Mouse (Mus musculus) embryonic facial prominence, embryonic 13.5 days (tissue): ENCODE data around the gene Mul1. TPM values are rescaled to one million over a fixed set of nuclear protein-coding genes. Genes with fewer than 3 reads are reported as not detected.
A peak's percentile ranks its signal among the peaks of the same experiment; 100 is the strongest.
"Not testable (repeated sequence)": the region's sequence is repeated elsewhere in the genome, so short reads cannot be mapped to it uniquely, and the experiment has no call there.

Experiments
- ATAC-seq: fragments of 200-750 bp; cut with Nextera tagmentation; 2 replicates; pipeline ENCODE4 v1.8.0; 2017; ENCODE audit warnings: low read depth; ENCODE audit not compliant: insufficient number of reproducible peaks, insufficient read depth, low FRiP score, low TSS enrichment
- H3K27ac ChIP-seq: fragments of 300-500 bp; sonication (generic); 2 replicates; pipeline ENCODE4 v1.5.1; 2015; ENCODE audit warnings: moderate library complexity, mild to moderate bottlenecking, inconsistent platforms
- H3K27me3 ChIP-seq: fragments of 300-500 bp; sonication (generic); 2 replicates; pipeline ENCODE4 v1.6.1; 2015; ENCODE audit warnings: mild to moderate bottlenecking, inconsistent platforms
- H3K36me3 ChIP-seq: fragments of 300-500 bp; sonication (generic); 2 replicates; pipeline ENCODE4 v1.6.1; 2015; ENCODE audit warnings: mild to moderate bottlenecking, inconsistent platforms
- H3K4me1 ChIP-seq: fragments of 300-500 bp; sonication (generic); 2 replicates; pipeline ENCODE4 v1.6.1; 2015; ENCODE audit warnings: inconsistent platforms
- H3K4me2 ChIP-seq: fragments of 300-500 bp; sonication (generic); 2 replicates; pipeline ENCODE4 v1.6.1; 2015; ENCODE audit warnings: moderate library complexity, mild to moderate bottlenecking, inconsistent platforms
- H3K4me3 ChIP-seq: fragments of 300-500 bp; sonication (generic); 2 replicates; pipeline ENCODE4 v1.5.1; 2015; ENCODE audit warnings: mild to moderate bottlenecking, inconsistent platforms
- H3K9ac ChIP-seq: fragments of 300-500 bp; sonication (generic); 2 replicates; pipeline ENCODE4 v1.6.1; 2015; ENCODE audit warnings: mild to moderate bottlenecking, inconsistent platforms
- H3K9me3 ChIP-seq: fragments of 300-500 bp; sonication (generic); 2 replicates; pipeline ENCODE4 v1.6.1; 2016; ENCODE audit warnings: inconsistent platforms
- WGBS: fragments of 180-500 bp; shearing (Covaris S2); methylation state at CpG from one replicate; pipeline ENCODE4 v1.1.7; 2015; ENCODE audit warnings: mixed read lengths; 5-methylcytosine and 5-hydroxymethylcytosine counted together
- polyA plus RNA-seq: library from polyadenylated mRNA; unstranded; fragments of >200 nt; fragmentation: Nextera tagmentation; extraction: Ambion mirVana; gene quantifications from 2 replicates; pipeline ENCODE4 v1.2.1, GENCODE M21; 2015

Mul1 gene
- polyA plus RNA-seq, 1 experiment from 2014 or later = 19.1 TPM

DNA sequence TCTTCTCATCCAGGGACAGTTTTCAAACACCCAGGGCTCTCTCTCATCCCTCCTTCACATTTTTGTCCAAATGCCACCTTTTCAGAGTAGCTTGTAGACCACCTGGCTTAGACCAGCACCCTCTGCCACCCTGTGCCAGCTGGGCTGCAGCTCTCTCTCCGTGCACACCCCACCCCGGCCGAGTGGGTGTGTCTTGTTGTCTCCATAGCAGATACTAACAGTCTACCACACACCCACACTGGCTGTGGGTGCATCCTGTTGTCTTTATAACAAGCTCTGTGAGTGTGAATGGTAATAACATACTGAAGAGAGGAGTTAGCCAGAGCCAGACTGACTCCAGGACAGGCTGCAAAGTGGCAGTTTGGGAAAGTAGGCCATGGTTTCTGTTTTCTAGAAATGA lies 18.5 kb upstream of the Mul1 start:
- Histone ChIP-seq H3K27me3 (peaks cover 54% of the 10 kb centered on the region), H3K4me1 (peaks cover 9% of the 10 kb centered on the region; the same call in 1 of the 2 replicates), H3K36me3 (no peaks in the 10 kb centered on the region), H3K9me3 (no peaks in the 10 kb centered on the region; the same call in 1 of the 2 replicates), H3K4me2 (no peak overlapping the region), H3K4me3 (no peak overlapping the region), H3K9ac (no peak overlapping the region), H3K27ac (no peak overlapping the region)
- ATAC-seq = no peak
- 75% methylated on average over 3 of the region's 3 CpGs for WGBS

- H3K4me1 ChIP-seq = peaks cover 9% of the 10 kb centered on the region; the same call in 1 of the 2 replicates
- no peak overlapping the region for H3K4me3 ChIP-seq
- no peaks in the 10 kb centered on the region; the same call in 1 of the 2 replicates for H3K9me3 ChIP-seq
- no peak overlapping the region for H3K9ac ChIP-seq
- peaks cover 54% of the 10 kb centered on the region for H3K27me3 ChIP-seq
- no peak overlapping the region for H3K27ac ChIP-seq
- H3K4me2 ChIP-seq = no peak overlapping the region
- 57% methylated on average over 5 of the region's 5 CpGs for WGBS
- ATAC-seq = no peak
- no peaks in the 10 kb centered on the region for H3K36me3 ChIP-seq
Measured at GRCm38 (mm10) chr4:138416414-138416813, 18.1 kb upstream of the Mul1 start.

- Histone ChIP-seq H3K9ac (no peak overlapping the region), H3K9me3 (no peaks in the 10 kb centered on the region; the same call in 1 of the 2 replicates), H3K4me2 (no peak overlapping the region), H3K36me3 (no peaks in the 10 kb centered on the region), H3K27ac (no peak overlapping the region), H3K4me1 (peaks cover 9% of the 10 kb centered on the region; the same call in 1 of the 2 replicates), H3K27me3 (peaks cover 45% of the 10 kb centered on the region), H3K4me3 (no peak overlapping the region)
- WGBS = 76% methylated on average over 4 of the region's 4 CpGs
- ATAC-seq = no peak
Measured at GRCm38 (mm10) chr4:138417882-138418281, 16.6 kb upstream of the Mul1 start.

DNA sequence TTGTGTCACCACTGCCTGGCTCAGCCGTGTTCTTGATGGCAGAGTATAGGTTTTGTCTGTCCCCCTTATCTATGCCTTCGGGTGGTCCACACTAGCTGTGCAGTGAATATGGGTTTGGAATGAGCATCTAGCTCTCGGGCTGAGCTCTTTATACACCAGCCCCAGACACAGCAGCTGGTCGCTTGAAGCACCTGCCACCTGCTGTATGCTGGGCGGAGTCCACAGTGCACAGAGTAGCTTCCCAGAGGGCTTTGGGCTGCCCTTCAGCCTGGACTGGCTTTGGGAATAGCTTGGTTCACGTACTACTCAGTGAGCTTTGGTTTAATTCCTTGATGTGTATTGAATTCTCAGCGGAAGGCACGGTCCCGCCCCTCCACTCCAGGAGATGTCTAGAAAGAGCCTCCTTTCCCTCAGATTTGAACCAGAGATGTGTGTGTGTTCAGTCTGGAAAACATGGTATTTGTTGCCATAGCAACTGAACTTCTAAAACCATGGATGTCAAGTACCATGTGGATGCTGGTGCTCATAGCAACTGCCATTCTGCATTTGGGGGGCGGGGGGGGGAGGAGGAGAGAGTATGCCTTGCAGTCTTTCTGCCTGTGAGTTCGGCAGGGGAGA lies 16.0 kb upstream of the Mul1 start:
- 63% methylated on average over 11 of the region's 11 CpGs for WGBS
- no peak for ATAC-seq
- H3K27ac ChIP-seq = no peak overlapping the region
- H3K9ac ChIP-seq = no peak overlapping the region
- no peaks in the 10 kb centered on the region; the same call in 1 of the 2 replicates for H3K9me3 ChIP-seq
- H3K4me3 ChIP-seq = no peak overlapping the region
- peaks cover 43% of the 10 kb centered on the region for H3K27me3 ChIP-seq
- H3K4me2 ChIP-seq = no peak overlapping the region
- peaks cover 9% of the 10 kb centered on the region; the same call in 1 of the 2 replicates for H3K4me1 ChIP-seq
- H3K36me3 ChIP-seq = no peaks in the 10 kb centered on the region

DNA sequence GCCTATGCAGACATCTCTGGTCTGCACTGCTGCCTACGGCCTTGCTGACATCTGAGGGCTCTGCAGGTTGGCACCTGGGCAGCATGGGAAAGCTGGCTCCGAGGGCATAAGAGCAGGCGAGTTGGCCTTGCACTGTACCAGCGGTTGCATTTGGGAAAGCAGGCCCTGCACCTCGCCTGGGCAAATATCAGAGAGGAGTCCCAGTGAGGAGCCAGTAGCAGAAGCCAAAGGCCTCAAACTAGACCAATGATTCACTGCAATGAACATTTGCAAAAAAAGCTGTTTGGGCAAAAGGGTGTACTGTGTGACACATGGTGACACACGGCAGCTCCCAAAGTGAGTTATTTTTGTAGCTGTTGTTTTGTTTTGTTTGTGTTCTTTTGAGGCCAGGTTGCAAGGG lies 9.4 kb upstream of the Mul1 start:
- 79% methylated on average over 6 of the region's 6 CpGs for WGBS
- no peak overlapping the region for H3K4me2 ChIP-seq
- no peak for ATAC-seq
- no peaks in the 10 kb centered on the region for H3K36me3 ChIP-seq
- H3K4me3 ChIP-seq = no peak overlapping the region
- H3K4me1 ChIP-seq = no peaks in the 10 kb centered on the region
- no peaks in the 10 kb centered on the region for H3K9me3 ChIP-seq
- H3K27me3 ChIP-seq = peaks cover 8% of the 10 kb centered on the region
- no peak overlapping the region for H3K27ac ChIP-seq
- no peak overlapping the region for H3K9ac ChIP-seq

DNA sequence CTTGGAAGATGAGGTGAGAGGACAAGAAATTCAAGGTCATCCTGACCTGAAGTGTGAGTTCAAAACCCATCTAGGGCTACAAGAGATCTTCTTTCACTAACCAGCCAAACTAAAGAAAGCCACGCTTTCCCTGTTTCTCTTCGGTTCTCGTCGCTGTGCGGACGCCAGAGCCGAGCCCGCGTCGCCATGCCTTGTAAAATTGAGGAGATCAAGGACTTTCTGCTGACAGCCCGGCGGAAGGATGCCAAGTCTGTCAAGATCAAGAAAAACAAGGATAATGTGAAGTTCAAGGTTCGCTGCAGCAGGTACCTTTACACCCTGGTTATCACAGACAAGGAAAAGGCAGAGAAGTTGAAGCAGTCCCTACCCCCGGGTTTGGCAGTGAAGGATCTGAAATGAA lies 8.9 kb upstream of the Mul1 start:
- not testable (repeated sequence) for H3K4me2 ChIP-seq
- WGBS = 87% methylated on average over 14 of the region's 14 CpGs

DNA sequence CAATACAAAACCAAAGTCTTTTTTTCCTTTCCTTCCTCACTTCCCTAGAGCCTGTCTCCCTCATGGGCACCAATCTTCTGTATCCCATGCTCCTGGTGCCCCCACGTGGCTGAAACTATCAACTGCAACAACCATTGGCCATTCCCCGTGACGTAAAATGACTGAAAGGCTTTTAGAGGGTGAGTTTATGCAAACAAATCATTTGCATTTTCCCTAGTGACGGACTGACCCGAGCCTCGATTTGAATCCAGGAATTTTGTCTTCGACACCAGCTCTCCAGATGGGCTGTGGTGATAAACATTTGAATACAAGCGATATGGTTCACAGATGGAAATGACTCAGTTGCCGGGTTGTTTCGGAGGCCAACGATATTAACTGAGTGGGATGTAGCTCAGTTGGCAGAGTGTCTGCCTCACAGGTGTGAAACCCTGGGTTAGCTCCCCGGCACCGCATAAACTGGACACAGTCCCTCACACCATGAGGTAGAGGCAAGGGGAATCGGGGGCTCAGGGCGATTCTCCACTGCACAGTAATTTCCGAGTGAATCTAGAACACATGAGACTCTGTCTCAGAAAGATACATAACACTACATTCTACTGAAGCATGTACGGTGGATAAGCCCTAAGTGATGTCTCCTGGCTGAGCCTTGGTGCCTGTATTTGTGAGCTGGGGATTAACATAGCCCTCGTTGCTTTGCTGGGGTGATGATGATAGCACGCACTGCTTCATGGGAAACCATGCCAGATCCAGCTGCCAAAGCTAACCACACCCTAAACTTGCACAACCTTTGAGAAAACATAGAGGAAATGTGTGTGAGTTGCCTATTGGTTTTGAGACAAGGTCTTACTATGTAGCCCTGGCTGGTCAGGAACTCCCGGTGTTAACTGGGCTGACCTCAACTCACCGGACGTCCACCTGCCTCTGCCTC lies 7.4 kb upstream of the Mul1 start:
- 40% methylated on average over 22 of the region's 22 CpGs for WGBS
- H3K27me3 ChIP-seq = no peaks in the 10 kb centered on the region
- H3K4me2 ChIP-seq = no peak overlapping the region

More for the DNA sequence above, 8.9 kb upstream of the Mul1 start:
- H3K9me3 ChIP-seq, H3K4me3 ChIP-seq, H3K27ac ChIP-seq, H3K9ac ChIP-seq, H3K36me3 ChIP-seq, H3K4me1 ChIP-seq, ATAC-seq, H3K27me3 ChIP-seq: not testable (repeated sequence)

GRCm38 (mm10) chr4:138429778-138430177 lies 4.7 kb upstream of the Mul1 start:
- 42% methylated on average over 3 of the region's 3 CpGs for WGBS
- ATAC-seq = no peak

More for the DNA sequence above, 7.4 kb upstream of the Mul1 start:
- Histone ChIP-seq H3K9ac (0 out of 2 replicates have a peak overlapping the region, but pooled peaks have one; percentile 28), H3K9me3 (no peaks in the 10 kb centered on the region), H3K27ac (no peak overlapping the region), H3K4me3 (no peak overlapping the region), H3K36me3 (no peaks in the 10 kb centered on the region), H3K4me1 (no peaks in the 10 kb centered on the region)
- no peak for ATAC-seq

DNA sequence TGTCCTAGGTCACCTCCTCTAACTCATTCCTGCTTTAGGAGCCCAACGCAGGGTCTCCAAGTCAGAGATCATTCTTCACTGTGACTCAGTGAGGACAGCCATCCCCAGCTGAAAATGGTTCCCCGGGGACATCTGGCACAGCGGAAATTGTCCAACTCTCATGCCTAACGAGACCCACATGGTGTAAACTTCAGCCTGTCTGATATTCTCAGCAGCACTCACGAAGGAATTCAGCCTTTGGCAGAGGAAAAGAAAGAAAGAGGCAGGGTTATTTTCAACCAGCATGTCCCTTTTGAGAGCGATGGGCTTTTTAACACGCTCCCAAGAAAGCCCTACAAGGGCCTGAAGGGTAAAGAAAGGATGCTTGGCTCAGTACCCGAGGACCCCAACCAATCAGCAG lies 3.1 kb upstream of the Mul1 start:
- Histone ChIP-seq H3K4me3 (no peak overlapping the region), H3K9me3 (no peaks in the 10 kb centered on the region), H3K27me3 (no peaks in the 10 kb centered on the region), H3K4me1 (peaks cover 10% of the 10 kb centered on the region), H3K36me3 (peaks cover 2% of the 10 kb centered on the region; the same call in 1 of the 2 replicates), H3K27ac (no peak overlapping the region), H3K4me2 (no peak overlapping the region), H3K9ac (no peak overlapping the region)
- ATAC-seq = no peak
- WGBS = 31% methylated on average over 8 of the region's 8 CpGs

More at GRCm38 (mm10) chr4:138429778-138430177, 4.7 kb upstream of the Mul1 start:
- H3K4me3 ChIP-seq = no peak overlapping the region
- no peak overlapping the region for H3K4me2 ChIP-seq
- H3K9me3 ChIP-seq = no peaks in the 10 kb centered on the region
- H3K4me1 ChIP-seq = no peaks in the 10 kb centered on the region
- H3K36me3 ChIP-seq = no peaks in the 10 kb centered on the region
- no peak overlapping the region for H3K9ac ChIP-seq
- H3K27ac ChIP-seq = no peak overlapping the region
- H3K27me3 ChIP-seq = no peaks in the 10 kb centered on the region

GRCm38 (mm10) chr4:138440062-138440461 lies 5.6 kb downstream of the Mul1 start:
- peaks cover 9% of the 10 kb centered on the region for H3K4me1 ChIP-seq
- H3K36me3 ChIP-seq = peaks cover 58% of the 10 kb centered on the region
- ATAC-seq = no peak
- H3K27me3 ChIP-seq = no peaks in the 10 kb centered on the region; the same call in 1 of the 2 replicates
- no peak overlapping the region for H3K9ac ChIP-seq
- no peak overlapping the region for H3K27ac ChIP-seq
- no peak overlapping the region for H3K4me2 ChIP-seq
- WGBS = 55% methylated on average over 3 of the region's 3 CpGs
- H3K9me3 ChIP-seq = no peaks in the 10 kb centered on the region
- H3K4me3 ChIP-seq = no peak overlapping the region

GRCm38 (mm10) chr4:138444941-138445340 lies 10.5 kb downstream of the Mul1 start:
- Histone ChIP-seq H3K4me1 (peaks cover 13% of the 10 kb centered on the region), H3K27me3 (peaks cover 31% of the 10 kb centered on the region), H3K27ac (no peak overlapping the region), H3K4me2 (no peak overlapping the region), H3K4me3 (no peak overlapping the region), H3K9ac (no peak overlapping the region), H3K36me3 (peaks cover 22% of the 10 kb centered on the region), H3K9me3 (no peaks in the 10 kb centered on the region)
- no peak for ATAC-seq
- WGBS = 20% methylated on average over 5 of the region's 5 CpGs
